Mouse (Mus musculus): ENCODE measurements around the gene Hinfp. TPM values are rescaled to one million over a fixed set of nuclear protein-coding genes. Genes with fewer than 3 reads are reported as not detected.

The Hinfp gene
- 20.5 TPM for polyA plus RNA-seq (2014; fragmentation: Illumina TruSeq; extraction: RNeasy Lipid Tissue Mini Kit (QIAGEN cat#74804); ENCODE audit: low read depth, low replicate concordance)

GRCm38 (mm10) chr9:44305466-44306079 lies at the start of gene Hinfp:
Gene Hinfp (minus strand): TSS chr9:44305671.

GRCm38 (mm10) chr9:44343781-44344421 lies 38.4 kb upstream of the Hinfp start, which contains the start of gene Hmbs:
Gene Hmbs (minus strand): TSS chr9:44344228.

GRCm38 (mm10) chr9:44334396-44335330 lies 29.2 kb upstream of the Hinfp start, which contains the start of gene H2afx:
Gene H2afx (plus strand): TSS chr9:44334694.

GRCm38 (mm10) chr9:44325768-44326370 lies 20.4 kb upstream of the Hinfp start, which contains the start of gene Dpagt1:
Gene Dpagt1 (plus strand): TSS chr9:44326019.

GRCm38 (mm10) chr9:44319887-44320798 lies 14.7 kb upstream of the Hinfp start, which contains the start of gene C2cd2l:
Gene C2cd2l (minus strand): TSS chr9:44320285.

GRCm38 (mm10) chr9:44288076-44288958 lies 17.2 kb downstream of the Hinfp start, which contains the start of gene Abcg4:
Gene Abcg4 (minus strand): TSS chr9:44288615.

GRCm38 (mm10) chr9:44268432-44268831 lies 37.0 kb downstream of the Hinfp start, which contains the start of gene Nlrx1:
Gene Nlrx1 (minus strand): TSS chr9:44268599.

GRCm38 (mm10) chr9:44251314-44251713 lies 54.2 kb downstream of the Hinfp start, which contains the start of gene Pdzd3:
Gene Pdzd3 (minus strand): TSS chr9:44251471.

Other genes starting within 250 kb of the Hinfp start
- 4.7 TPM for gene Usp2, start 238.7 kb downstream of the Hinfp start, polyA plus RNA-seq (2014; fragmentation: Illumina TruSeq; extraction: RNeasy Lipid Tissue Mini Kit (QIAGEN cat#74804); ENCODE audit: low read depth, low replicate concordance)
- not detected for gene Mfrp, start 203.9 kb downstream of the Hinfp start, polyA plus RNA-seq (2014; fragmentation: Illumina TruSeq; extraction: RNeasy Lipid Tissue Mini Kit (QIAGEN cat#74804); ENCODE audit: low read depth, low replicate concordance)
- gene C1qtnf5, start 198.4 kb downstream of the Hinfp start, polyA plus RNA-seq (2014; fragmentation: Illumina TruSeq; extraction: RNeasy Lipid Tissue Mini Kit (QIAGEN cat#74804); ENCODE audit: low read depth, low replicate concordance), result not detected
- 0.32 TPM for gene Gm49380, start 192.2 kb downstream of the Hinfp start, polyA plus RNA-seq (2014; fragmentation: Illumina TruSeq; extraction: RNeasy Lipid Tissue Mini Kit (QIAGEN cat#74804); ENCODE audit: low read depth, low replicate concordance)
- gene Rnf26, start 192.2 kb downstream of the Hinfp start, polyA plus RNA-seq (2014; fragmentation: Illumina TruSeq; extraction: RNeasy Lipid Tissue Mini Kit (QIAGEN cat#74804); ENCODE audit: low read depth, low replicate concordance), result 0.82 TPM
- gene Mcam, start 171.2 kb downstream of the Hinfp start, polyA plus RNA-seq (2014; fragmentation: Illumina TruSeq; extraction: RNeasy Lipid Tissue Mini Kit (QIAGEN cat#74804); ENCODE audit: low read depth, low replicate concordance), result 13.8 TPM
- gene Cbl, start 71.6 kb downstream of the Hinfp start, polyA plus RNA-seq (2014; fragmentation: Illumina TruSeq; extraction: RNeasy Lipid Tissue Mini Kit (QIAGEN cat#74804); ENCODE audit: low read depth, low replicate concordance), result 83.6 TPM
- gene Ccdc153, start 65.0 kb downstream of the Hinfp start, polyA plus RNA-seq (2014; fragmentation: Illumina TruSeq; extraction: RNeasy Lipid Tissue Mini Kit (QIAGEN cat#74804); ENCODE audit: low read depth, low replicate concordance), result not detected
- gene Pdzd3, start 54.2 kb downstream of the Hinfp start, polyA plus RNA-seq (2014; fragmentation: Illumina TruSeq; extraction: RNeasy Lipid Tissue Mini Kit (QIAGEN cat#74804); ENCODE audit: low read depth, low replicate concordance), result 1.5 TPM
- gene Nlrx1, start 37.1 kb downstream of the Hinfp start, polyA plus RNA-seq (2014; fragmentation: Illumina TruSeq; extraction: RNeasy Lipid Tissue Mini Kit (QIAGEN cat#74804); ENCODE audit: low read depth, low replicate concordance), result 0.38 TPM
- not detected for gene Abcg4, start 17.1 kb downstream of the Hinfp start, polyA plus RNA-seq (2014; fragmentation: Illumina TruSeq; extraction: RNeasy Lipid Tissue Mini Kit (QIAGEN cat#74804); ENCODE audit: low read depth, low replicate concordance)
- gene C2cd2l, start 14.6 kb upstream of the Hinfp start, polyA plus RNA-seq (2014; fragmentation: Illumina TruSeq; extraction: RNeasy Lipid Tissue Mini Kit (QIAGEN cat#74804); ENCODE audit: low read depth, low replicate concordance), result 3.2 TPM
- 16.5 TPM for gene Dpagt1, start 20.3 kb upstream of the Hinfp start, polyA plus RNA-seq (2014; fragmentation: Illumina TruSeq; extraction: RNeasy Lipid Tissue Mini Kit (QIAGEN cat#74804); ENCODE audit: low read depth, low replicate concordance)
- gene H2afx, start 29.0 kb upstream of the Hinfp start, polyA plus RNA-seq (2014; fragmentation: Illumina TruSeq; extraction: RNeasy Lipid Tissue Mini Kit (QIAGEN cat#74804); ENCODE audit: low read depth, low replicate concordance), result 3.4 TPM
- 23.3 TPM for gene Hmbs, start 38.6 kb upstream of the Hinfp start, polyA plus RNA-seq (2014; fragmentation: Illumina TruSeq; extraction: RNeasy Lipid Tissue Mini Kit (QIAGEN cat#74804); ENCODE audit: low read depth, low replicate concordance)
- 9.8 TPM for gene Vps11, start 56.0 kb upstream of the Hinfp start, polyA plus RNA-seq (2014; fragmentation: Illumina TruSeq; extraction: RNeasy Lipid Tissue Mini Kit (QIAGEN cat#74804); ENCODE audit: low read depth, low replicate concordance)
- 7.7 TPM for gene Hyou1, start 73.8 kb upstream of the Hinfp start, polyA plus RNA-seq (2014; fragmentation: Illumina TruSeq; extraction: RNeasy Lipid Tissue Mini Kit (QIAGEN cat#74804); ENCODE audit: low read depth, low replicate concordance)
- 7.1 TPM for gene Slc37a4, start 91.2 kb upstream of the Hinfp start, polyA plus RNA-seq (2014; fragmentation: Illumina TruSeq; extraction: RNeasy Lipid Tissue Mini Kit (QIAGEN cat#74804); ENCODE audit: low read depth, low replicate concordance)
- gene Rps25, start 101.5 kb upstream of the Hinfp start, polyA plus RNA-seq (2014; fragmentation: Illumina TruSeq; extraction: RNeasy Lipid Tissue Mini Kit (QIAGEN cat#74804); ENCODE audit: low read depth, low replicate concordance), result 828 TPM
- gene Trappc4, start 101.9 kb upstream of the Hinfp start, polyA plus RNA-seq (2014; fragmentation: Illumina TruSeq; extraction: RNeasy Lipid Tissue Mini Kit (QIAGEN cat#74804); ENCODE audit: low read depth, low replicate concordance), result 45.4 TPM
- gene Ccdc84, start 112.9 kb upstream of the Hinfp start, polyA plus RNA-seq (2014; fragmentation: Illumina TruSeq; extraction: RNeasy Lipid Tissue Mini Kit (QIAGEN cat#74804); ENCODE audit: low read depth, low replicate concordance), result 24.0 TPM
- gene Foxr1, start 135.5 kb upstream of the Hinfp start, polyA plus RNA-seq (2014; fragmentation: Illumina TruSeq; extraction: RNeasy Lipid Tissue Mini Kit (QIAGEN cat#74804); ENCODE audit: low read depth, low replicate concordance), result not detected
- gene Upk2, start 149.3 kb upstream of the Hinfp start, polyA plus RNA-seq (2014; fragmentation: Illumina TruSeq; extraction: RNeasy Lipid Tissue Mini Kit (QIAGEN cat#74804); ENCODE audit: low read depth, low replicate concordance), result not detected
- gene Bcl9l, start 177.2 kb upstream of the Hinfp start, polyA plus RNA-seq (2014; fragmentation: Illumina TruSeq; extraction: RNeasy Lipid Tissue Mini Kit (QIAGEN cat#74804); ENCODE audit: low read depth, low replicate concordance), result 0.82 TPM